Mouse (Mus musculus) gastrocnemius, adult 2 months (tissue): ENCODE measurements at regions not wholly inside any gene's neighbourhood (a gene's known extent, or its start where the extent isn't known, plus 50 kb on each side); places are given as distances from the start of the nearest gene placed in this dataset.

ENCODE experiments used
- DNase-seq: peaks from one replicate; pipeline ENCODE4 v3.0.0; 2022
- H3K27ac ChIP-seq: fragments of 200-600 bp; 2 replicates; pipeline ENCODE4 v1.8.1; 2022; ENCODE audit warnings: mild to moderate bottlenecking
- H3K4me3 ChIP-seq: fragments of 200-600 bp; 2 replicates; pipeline ENCODE4 v1.8.1; 2022; ENCODE audit warnings: mild to moderate bottlenecking, moderate library complexity
- CTCF ChIP-seq: fragments of 200-600 bp; IDR thresholded peaks from 2 replicates; pipeline ENCODE4 v1.8.1; 2022; ENCODE audit warnings: antibody characterized with exemption, mild to moderate bottlenecking, moderate library complexity
- intact Hi-C: fragments of 180-260 bp; cut with DNase I; formaldehyde crosslinking; loops from one replicate; pipeline ENCODE4 v1.15.1; 2025

DNA sequence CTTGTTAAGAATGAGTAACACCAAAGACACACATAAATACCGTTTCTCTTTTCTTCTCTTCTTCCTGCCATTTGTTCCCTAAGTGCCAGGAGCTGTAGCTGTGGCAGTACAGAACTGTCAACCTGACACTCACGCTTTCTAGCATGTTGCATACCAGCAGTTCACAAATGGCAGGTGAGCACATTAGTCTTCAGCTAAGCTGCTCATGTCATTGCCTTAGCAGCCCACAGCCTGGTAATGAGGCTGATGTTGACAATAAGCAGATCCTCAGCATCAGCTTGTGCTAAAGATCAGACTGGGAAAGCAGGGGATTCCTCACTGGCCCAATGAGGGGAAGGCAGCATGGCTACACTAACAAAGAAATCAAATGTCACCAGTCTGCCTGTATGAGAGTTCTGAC lies 190.4 kb upstream of the Chl1 start:
- TF ChIP-seq CTCF = no peak
- no peak for DNase-seq
- Histone ChIP-seq H3K27ac (no peak overlapping the region), H3K4me3 (no peak overlapping the region)
- intact Hi-C loops = no loop called here

DNA sequence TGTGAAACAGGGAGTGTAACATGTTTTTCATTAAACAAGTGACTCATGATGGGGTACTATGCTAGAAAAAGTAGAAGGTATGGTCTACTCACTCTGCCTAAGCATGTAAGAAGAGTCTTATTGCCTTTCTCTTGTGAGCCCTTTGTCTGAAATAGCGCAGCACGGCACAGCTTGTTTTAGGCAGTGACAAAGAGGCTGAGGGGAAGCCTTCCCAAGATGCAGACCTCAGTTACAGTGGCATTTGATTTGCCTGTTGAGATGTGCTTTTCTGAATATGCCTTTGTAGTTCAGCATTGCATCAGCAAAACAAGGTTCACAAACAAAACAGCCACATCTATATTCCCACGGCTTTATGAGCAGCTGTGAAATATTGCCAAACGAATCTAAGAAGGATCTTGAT lies 189.8 kb upstream of the Chl1 start:
- Histone ChIP-seq H3K27ac (no peak overlapping the region), H3K4me3 (no peak overlapping the region)
- intact Hi-C loops = no loop called here
- no peak for TF ChIP-seq CTCF
- no peak for DNase-seq

DNA sequence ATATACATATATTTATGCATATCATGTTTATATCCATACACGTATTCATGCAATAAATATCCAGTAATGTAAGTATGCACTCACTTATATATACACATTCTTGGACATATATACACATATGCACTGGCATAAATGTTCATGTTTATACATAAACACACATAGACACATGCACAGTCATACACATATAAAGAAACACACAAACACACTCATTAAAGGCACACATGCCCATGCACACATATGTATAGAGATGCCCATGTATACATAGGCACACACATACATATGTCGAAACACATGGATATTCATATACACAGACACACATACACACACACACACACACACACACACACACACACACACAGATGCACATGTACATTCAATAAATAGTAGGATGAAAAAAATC lies 189.3 kb upstream of the Chl1 start:
- intact Hi-C loops = no loop called here
- no peak overlapping the region for H3K4me3 ChIP-seq
- no peak for DNase-seq
- TF ChIP-seq CTCF = no peak
- H3K27ac ChIP-seq = no peak overlapping the region

DNA sequence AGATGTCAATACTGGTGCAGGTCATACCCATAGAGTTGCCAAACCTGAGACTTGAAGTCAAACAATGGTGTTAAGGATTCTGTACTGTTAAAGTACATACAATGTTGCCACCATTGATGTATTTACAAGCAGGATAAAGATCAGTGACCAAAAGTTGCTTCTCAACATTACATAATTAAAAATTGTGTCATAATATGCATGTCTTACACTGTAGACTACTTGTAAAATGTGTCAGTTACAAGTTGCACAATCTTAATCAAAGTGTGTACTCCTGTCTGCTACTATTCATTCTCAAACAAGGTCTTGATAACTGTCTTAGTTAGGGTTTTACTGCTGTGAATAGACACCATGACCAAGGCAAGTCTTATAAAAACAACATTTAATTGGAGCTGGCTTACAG lies 187.9 kb upstream of the Chl1 start:
- TF ChIP-seq CTCF = no peak
- no peak for DNase-seq
- intact Hi-C loops = no loop called here
- Histone ChIP-seq H3K27ac (no peak overlapping the region), H3K4me3 (no peak overlapping the region)

DNA sequence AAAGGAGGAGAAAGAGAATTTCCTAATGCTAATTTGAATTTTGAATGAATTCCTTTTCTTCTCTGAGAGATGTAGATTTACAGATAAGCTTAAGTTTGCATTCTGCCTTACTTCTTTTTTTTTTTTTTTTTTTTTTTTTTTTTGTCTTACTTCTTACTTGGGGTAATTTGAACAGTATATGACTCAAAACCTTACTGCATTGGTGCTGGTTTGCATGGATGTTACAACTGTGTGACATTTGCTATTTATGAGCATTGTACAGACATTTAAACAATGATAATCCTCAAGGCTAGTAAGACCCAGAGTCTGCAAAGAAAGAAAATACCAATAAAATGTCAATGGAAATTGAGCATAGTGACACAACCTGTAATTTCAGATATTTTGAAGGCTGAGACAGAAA lies 174.7 kb upstream of the Chl1 start:
- intact Hi-C loops = no loop called here
- no peak for DNase-seq
- Histone ChIP-seq H3K4me3 (no peak overlapping the region), H3K27ac (no peak overlapping the region)
- TF ChIP-seq CTCF = no peak

DNA sequence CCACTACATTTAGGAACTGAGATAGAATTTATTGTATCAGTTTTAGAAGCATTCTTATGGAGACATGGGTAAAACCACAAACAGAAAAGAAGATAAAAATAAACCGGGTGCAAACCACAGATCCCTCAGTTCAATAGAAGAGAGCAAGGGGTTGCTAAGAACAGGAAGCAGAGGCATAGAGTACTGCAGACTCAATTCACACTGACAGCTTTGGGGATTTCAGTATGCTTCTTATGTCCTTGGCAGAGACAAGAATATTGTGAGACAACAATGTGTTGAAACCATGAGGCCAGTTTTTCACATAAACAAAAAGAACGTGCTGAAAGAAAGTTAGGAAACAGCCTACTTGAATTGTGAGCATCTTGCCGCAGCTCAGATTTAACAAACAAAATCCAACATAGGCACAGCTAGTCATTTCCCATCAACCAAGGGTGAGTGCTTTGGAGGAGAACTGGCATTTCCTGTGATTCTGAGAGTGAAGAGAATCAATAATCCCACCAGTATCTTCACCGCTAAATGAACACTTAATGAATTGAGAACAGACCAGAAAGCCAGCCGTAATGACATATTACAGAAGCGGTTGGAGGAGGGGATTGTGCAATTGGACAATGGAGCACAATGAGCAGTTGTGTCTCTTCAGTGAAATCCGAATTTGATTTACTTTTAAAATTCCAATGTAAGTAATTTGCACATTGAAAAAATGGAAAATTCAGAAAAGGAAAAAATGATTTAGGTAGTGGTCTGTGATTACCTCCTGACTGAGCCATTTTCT lies 170.2 kb upstream of the Chl1 start:
- DNase-seq = no peak
- Histone ChIP-seq H3K27ac (no peak overlapping the region), H3K4me3 (no peak overlapping the region)
- no peak for TF ChIP-seq CTCF
- intact Hi-C loops = no loop called here

DNA sequence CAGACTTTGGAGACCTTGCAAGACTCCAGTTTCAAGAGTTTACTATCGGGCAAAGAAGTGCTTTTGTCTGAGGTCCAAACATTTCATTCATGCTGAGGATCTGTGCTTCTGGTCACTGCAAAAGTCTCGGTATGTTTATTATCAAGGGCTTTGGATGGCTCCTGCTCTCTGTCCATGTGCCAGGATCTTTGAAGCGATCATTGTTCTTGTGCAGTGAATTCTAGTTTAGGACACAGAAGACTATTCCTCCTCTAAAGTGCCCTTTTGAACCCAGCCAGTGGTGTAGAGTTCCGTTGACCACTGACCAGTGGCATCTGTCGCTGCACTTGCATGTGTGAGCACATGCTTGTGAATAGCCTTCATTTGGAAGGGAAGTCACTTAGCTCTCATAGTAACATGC lies 166.9 kb upstream of the Chl1 start:
- intact Hi-C loops = no loop called here
- DNase-seq = no peak
- H3K27ac ChIP-seq = no peak overlapping the region
- no peak for TF ChIP-seq CTCF
- no peak overlapping the region for H3K4me3 ChIP-seq

DNA sequence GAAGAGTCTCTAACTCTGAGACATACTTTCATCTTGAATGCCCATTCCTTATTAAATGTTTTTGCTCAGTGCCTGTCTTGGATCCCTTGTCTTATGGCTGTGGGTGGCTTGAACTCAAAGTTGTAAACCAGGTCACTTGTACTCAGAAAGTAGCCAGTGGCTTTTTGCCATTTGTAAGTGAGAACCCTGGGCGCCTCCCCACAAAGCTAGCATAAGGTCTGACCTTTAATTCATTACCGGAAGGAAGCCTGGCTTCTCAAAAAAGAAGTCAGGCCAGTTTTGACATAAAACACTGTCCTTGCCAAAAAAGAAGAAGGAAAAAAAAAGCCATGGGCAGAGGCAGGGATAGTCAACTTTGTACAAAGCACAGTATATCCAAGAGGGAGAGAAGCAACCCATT lies 166.0 kb upstream of the Chl1 start:
- H3K4me3 ChIP-seq = no peak overlapping the region
- H3K27ac ChIP-seq = peak overlapping the region; percentile 38; the same call in 1 of the 2 replicates
- TF ChIP-seq CTCF = no peak
- peak; percentile 45 for DNase-seq
- intact Hi-C loops = no loop called here

DNA sequence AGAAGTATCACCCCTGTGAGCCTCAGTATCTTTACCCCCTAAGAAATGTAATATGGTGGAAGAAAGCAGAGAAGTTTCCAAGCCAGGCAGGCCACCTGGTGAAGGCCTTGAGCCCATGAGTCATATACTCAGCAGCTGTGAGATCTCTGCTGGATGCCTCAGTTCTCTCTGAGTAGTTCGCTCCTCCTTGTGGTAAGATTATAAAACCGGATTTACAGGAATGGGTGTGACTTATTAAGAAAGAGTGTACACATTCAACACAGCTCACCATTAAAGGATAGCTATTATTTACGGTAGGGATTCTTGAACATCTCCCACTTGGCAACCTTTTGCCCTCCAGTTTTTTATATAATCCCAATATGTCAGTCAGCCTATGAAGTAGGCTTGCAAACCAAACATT lies 165.2 kb upstream of the Chl1 start:
- H3K27ac ChIP-seq = peak overlapping the region; percentile 38; the same call in 1 of the 2 replicates
- H3K4me3 ChIP-seq = no peak overlapping the region
- intact Hi-C loops = no loop called here
- TF ChIP-seq CTCF = no peak
- no peak for DNase-seq

DNA sequence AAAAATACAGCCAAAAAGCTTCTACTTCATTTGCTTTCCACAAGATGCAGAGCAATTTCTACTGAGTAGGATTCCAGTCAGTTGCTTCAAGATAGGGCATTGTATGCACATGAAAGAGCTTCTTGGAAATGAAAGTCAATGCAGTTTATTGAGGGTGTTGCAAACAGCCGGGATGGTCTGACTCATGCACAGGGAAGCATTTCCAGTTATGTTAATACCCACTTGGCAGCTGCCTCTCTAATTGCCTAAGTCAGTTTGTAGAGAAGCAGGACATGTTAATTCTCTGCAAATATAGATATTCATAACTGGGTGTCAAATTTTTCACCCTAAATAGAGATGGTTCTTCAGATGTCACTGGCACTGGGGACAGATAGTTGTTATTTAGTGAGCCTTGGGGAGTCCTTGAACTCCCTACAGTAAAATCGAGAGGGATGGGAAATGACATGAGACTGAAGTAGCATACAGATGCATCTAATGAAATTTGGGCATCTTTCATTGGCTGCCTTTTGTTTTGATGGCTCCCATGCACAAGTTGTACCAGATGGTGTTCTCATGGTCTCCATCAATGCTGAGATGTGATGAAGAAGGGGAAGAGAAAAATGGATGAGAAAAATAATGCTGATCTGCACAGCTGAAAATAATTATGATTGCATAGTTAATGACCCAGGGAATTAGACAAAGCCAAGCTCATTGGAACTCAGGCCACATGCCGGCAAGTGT lies 157.8 kb upstream of the Chl1 start:
- intact Hi-C loops = no loop called here
- TF ChIP-seq CTCF = no peak
- Histone ChIP-seq H3K4me3 (no peak overlapping the region), H3K27ac (no peak overlapping the region)
- no peak for DNase-seq

DNA sequence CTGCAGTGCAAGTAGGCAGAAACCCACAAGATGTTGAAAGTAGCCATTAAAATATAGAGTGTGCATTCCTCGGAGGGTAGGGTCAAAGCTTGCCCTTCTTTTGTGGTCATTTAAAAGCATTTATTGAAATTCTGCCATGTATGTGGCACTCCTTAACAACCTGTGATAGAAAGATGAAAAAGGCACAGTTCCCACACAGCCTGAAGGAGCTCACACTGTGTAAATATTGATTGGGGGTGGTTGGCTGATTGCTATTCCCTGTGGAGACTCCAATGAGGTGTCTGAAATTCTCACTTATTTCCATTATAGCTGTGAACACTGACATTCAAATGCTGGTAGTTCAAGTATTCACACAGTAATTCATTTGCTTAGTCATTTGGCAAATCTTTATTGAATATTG lies 157.0 kb upstream of the Chl1 start:
- Histone ChIP-seq H3K27ac (no peak overlapping the region), H3K4me3 (no peak overlapping the region)
- no peak for DNase-seq
- no peak for TF ChIP-seq CTCF
- intact Hi-C loops = no loop called here

DNA sequence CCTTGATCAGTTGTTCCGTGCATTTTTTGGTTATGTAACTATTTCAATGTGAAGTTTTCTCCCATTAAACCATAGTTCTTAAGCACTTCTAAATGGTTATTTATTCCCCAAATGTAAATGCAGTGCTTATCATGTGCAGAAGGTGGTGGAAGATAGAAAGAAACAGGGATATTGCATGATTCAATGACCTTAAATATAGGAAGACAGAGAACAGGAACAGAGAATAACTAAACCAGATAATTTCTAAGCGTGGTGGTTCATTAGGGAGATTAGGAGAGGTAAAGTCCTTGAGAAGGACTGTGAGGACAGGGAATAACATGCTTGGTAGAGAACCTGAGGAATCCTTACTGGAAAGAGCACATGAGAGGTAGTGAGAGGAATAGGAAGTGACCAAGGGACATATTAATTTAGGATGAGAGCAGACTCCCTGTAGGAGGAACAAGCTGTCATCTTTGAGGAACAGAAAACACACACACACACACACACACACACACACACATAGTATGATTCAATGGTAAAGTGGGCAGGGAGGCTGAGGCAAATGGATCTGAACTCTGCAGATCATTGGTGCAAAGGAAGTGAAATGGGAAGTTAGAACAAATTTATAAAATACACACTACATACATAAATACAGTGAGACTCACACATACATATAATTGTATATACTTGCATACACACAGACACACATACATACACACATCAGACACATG lies 143.4 kb upstream of the Chl1 start:
- no peak overlapping the region for H3K4me3 ChIP-seq
- no peak for DNase-seq
- no peak overlapping the region for H3K27ac ChIP-seq
- no peak for TF ChIP-seq CTCF
- intact Hi-C loops = no loop called here

DNA sequence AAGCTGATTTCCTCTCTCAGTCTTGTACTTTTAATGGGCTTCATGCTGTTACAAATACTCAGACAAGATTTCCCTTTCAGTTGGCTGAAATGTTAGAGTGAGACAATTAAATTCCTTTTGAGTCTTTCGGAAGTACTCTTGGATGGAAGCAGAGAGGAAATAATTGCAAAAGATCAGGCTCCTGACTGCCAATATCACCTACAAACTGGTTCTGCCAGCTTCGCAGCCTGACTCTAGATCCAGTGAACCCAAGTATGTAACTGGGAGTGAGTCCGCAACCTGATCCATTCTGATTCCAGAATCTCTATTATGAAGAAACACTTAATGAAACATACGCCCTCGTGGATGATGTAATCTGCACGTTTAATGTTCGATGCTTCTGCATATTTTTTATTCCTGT lies 135.4 kb upstream of the Chl1 start:
- intact Hi-C loops = no loop called here
- no peak for DNase-seq
- TF ChIP-seq CTCF = no peak
- no peak overlapping the region for H3K4me3 ChIP-seq
- H3K27ac ChIP-seq = no peak overlapping the region
